Mouse (Mus musculus) cerebellum, postnatal 4 days (tissue): ENCODE measurements around the gene Ess2.
"Not testable (repeated sequence)": the region's sequence is repeated elsewhere in the genome, so short reads cannot be mapped to it uniquely, and the experiment has no call there.

Experiments
- DNase-seq, 2 experiments: peaks; one replicate each; pipeline ENCODE4 v3.0.0; 2022; ENCODE audit warnings: low spot score in 2 of 2, mixed read lengths in 1 of 2

The Ess2 gene

DNA sequence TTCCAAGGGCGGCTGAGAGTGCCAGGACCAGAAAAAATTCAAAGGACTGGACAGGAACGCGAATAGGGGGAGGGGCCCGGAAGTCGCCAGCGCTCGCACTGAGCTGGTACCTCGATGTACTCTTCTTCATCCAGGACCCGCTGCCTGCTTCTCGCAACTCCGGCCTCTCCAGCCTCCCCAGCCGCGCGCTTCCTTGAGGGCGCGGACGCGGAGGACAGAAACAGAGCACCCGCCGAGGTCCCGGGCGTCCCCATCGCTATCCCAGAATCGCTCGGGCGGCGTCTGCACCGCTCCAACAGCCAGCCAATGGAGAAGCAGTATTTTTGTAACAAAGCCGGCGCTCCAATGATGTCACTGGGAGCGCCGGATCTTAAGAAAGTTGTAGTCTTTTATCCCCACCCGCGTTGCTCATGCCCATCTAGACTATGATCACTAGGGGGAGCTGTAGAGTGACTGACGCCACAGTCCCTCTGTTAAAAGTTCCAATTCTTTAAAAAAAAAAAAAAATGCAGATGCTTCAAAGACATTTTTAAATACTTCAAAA is at the start of gene Ess2:
Gene Ess2, minus strand, starts transcription at position 297 of the 544 bp plus-strand sequence.
- peak; percentile 68 to 82 for DNase-seq

DNA sequence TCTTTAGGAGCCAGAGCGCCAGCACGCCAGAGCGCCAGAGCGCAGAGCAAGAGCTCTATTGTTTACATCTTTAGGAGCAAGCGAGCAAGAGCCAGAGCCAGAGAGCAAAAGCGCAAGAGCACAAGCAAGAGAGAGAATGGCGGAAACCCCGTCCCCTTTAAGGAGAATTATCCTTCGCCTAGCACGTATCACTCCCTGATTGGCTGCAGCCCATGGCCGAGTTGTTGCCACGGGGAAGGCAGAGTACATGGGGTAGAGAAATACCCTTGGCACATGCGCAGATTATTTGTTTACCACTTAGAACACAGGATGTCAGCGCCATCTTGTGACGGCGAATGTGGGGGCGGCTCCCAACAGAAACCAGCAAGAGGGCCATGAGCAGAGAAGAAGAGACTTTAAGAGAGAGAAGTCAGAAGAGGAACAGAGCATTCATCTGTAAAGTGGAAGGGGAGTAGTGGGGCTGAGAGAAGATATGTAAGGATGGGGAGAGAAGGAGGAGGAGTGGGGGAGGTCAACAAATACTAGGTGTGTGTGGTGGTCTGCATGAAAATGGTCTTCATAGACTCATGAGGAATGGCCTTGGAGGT is 45.0 kb upstream of the Ess2 start:
- not testable (repeated sequence) for DNase-seq

DNA sequence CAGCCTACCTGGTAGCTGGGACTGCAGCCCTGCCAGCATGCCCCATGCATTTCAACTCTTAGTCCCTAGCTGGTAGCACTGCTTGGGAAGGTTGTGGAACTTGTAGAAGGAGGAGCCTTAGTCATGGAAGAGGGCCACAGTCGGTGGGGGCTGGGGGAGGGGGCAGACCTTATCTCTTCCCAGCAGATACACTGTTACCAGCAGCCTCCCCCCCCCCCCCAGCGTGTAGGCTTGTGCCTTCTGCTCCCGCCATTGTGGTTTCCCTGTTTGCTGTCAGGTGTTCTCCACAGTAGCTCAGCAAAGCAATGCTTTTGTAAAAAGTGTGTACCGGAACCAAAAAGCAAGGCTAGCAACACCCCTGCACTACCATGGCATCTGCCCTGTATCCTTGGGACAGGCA is 40.5 kb upstream of the Ess2 start:
- no peak for DNase-seq

DNA sequence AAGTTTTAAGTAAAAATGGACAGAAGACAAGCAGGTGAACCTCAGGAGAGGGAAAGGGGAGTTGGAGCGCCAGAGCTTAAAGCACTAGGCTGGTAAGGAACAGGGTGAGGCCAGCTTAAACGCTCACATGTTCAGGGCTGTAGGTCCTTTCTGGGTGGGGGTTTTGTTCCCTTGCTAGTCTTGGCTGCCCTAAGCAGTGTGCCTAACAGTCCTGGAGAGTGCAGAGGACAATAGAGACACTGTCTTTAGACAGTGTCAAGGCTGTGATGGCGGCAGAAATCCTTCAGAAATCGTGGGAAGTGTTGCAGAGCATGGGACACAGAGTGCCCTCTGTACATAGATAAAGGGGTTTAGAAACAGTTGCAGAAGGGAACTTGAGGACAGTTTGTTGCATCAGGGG is 38.9 kb upstream of the Ess2 start:
- DNase-seq: no peak

DNA sequence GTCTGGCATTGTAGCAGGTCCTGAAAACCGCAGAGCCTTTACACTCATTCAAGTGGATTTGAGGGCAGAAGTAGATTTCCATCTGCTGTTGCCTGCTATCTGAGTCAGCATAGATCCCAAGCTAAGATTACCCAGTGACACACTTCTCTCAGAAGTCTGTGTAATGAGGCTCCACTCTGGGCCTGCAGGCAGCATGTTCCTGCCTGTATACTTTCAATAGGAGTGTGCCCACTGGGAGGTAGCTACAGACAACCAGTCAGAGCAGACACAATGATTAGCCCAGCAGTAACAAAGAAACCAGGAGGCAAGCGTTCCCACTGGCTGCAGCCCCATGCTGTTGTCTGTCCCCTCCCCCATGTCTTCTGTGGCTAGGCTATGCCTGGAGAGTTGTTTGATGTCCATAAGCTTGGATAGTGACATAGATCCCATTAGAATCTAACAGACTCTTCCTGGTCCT is 38.3 kb upstream of the Ess2 start:
- DNase-seq: no peak

DNA sequence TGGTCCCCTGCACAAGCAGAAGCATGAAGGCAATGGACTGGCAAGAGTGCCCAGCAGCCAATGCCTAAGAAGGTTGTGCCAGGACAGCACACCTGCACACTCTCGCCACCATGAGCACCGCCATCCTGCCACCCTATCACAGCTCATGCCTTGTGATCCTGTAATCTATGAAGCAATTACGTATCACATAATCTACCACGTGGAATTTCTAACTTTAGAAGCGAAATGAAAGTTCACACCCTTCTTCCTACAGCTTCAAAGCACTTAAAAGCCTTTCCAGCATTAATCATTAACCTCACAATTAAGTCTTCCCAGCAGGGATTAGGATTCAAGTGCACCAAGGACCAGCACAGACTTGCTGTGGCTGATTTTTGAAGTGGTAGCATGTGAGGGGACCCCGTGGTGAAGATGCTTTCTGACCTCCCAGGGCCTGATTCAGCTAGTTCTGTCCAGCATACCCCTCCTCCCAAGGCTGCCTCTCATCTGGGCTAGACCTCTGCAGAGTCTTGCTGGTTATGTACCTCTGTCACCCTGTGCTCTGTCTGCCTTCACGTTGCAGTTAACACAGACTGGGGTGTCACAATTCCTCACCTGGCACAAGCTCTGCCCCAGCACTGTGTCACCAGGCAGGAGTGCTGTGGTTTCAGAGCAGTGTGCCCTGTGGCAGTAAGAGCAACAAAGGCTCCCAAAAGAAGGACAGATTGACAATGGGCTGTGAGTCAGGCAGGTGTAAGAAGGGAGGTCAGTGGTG is 34.1 kb upstream of the Ess2 start:
- DNase-seq: no peak

DNA sequence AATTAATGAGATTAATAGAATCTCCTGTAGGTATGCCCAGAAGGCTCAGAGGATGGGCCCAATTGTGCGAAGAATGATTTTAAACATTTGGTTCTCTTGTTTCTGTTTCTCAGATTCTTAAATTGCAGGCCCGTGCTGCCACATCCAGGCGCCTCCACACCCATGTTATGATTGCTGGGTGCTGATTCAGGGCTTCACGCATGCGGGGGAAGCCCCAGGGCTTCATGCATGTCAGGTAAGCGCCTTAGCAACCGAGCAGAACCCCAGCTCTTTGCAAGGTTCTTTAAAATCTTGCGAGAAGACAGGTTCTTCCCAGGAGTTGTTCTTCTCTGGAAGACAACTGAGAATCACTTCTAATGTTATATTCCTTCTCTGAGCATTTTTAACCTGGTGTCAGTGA is 32.3 kb upstream of the Ess2 start:
- no peak for DNase-seq

DNA sequence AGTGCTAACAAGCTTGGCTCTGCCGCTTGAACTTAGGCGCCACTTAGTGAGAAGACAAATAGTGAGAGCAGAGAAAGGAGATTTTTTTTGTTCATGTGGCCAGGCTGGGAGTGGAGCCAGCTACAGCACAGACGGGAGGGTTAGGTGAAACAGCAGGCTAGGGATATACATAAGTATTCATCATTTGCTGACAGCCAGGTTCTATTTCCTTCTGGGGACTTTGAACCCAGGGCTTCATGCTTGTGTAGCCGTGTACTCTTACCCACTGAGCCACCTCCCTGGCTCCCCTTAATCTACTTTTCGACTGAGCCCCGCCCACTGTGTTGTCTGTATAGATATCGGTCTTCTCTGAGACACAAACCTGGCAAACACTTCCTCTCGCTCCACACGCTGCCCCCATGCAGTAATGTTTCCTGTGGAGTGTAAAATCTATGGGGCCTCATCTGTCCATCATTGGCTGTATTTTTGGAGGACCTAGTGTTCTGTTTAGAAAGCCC is 28.2 kb upstream of the Ess2 start:
- DNase-seq: no peak

DNA sequence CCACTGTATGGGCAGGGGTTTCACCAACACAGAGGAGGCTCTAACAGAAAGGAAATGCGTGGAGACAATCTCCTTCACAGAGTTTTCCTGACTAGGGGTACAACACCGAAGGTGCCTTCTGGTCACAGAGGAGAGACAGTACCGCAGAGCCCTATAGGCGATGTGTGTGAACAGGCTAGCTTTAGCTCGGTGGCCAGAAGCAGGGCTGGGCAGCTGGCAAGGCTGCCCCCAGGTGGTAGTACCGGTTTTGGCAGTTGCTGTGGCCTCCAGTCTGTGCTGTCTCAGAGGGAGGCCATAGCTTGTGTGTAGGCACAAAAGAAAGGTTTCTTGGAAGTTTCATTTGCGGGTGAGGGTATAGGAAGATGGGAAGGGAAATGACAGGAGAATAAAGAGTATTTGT is 27.7 kb upstream of the Ess2 start:
- DNase-seq: peak in 1 of 2 experiments; percentile 68

DNA sequence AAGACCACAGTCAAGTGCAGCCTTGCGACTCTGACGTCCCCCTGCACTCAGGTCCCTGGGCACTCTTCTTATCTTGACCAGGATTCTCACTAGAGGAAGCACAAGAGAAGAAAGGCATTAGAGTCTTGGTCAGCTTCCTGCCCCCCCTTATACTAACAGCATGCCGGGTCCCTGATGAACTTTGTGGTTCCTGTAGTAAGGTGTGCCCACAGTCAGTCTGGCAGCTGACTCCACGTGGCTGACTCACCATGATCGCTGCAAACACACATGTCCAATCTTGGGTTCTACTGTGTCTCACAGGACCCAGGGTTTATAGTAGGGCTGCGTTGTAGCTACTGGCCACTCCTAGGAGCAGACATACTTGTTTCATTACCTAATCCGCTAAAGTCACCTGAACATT is 27.0 kb upstream of the Ess2 start:
- no peak for DNase-seq

DNA sequence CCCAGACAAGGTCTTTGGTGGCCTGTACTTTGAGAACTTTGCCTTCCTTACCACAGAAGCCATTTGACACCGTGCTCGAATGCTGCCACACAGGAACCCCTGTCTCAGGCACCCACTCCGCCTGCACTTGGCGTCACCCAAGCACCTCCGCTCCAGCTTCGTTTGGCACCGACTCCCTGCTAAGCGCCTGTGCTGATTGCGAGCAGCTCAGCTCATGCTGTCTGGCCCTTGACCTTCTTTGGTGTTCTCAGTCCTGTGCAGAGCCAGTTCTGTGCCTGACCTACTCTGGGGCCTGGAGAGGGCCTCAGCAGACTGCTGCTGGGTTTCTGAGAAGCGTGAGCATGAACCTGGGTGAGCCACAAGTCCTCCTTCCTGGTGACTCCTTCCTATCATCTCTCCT is 25.6 kb upstream of the Ess2 start:
- no peak for DNase-seq

DNA sequence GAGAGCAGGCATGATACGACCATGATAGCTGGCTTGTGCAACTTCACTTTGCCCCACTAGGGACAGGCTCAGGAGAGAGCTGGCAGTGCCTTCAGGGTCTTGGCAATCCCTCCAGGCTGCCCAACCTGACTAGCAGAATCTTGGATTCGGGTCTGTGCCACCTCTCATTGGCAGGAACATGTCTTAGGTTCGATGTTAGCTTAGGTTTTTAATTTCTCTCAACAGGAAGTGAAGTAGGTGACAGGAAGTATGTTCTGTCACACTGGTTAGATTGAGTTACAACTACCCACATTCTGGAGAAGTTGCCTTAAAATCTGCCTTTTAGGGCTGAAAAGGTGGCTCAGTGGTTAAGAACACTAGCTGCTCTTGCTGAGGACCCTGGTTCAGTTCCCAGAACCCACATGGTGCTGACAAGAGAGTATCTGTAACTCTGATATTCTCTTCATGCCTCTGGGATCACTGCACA is 23.3 kb upstream of the Ess2 start:
- DNase-seq: no peak

DNA sequence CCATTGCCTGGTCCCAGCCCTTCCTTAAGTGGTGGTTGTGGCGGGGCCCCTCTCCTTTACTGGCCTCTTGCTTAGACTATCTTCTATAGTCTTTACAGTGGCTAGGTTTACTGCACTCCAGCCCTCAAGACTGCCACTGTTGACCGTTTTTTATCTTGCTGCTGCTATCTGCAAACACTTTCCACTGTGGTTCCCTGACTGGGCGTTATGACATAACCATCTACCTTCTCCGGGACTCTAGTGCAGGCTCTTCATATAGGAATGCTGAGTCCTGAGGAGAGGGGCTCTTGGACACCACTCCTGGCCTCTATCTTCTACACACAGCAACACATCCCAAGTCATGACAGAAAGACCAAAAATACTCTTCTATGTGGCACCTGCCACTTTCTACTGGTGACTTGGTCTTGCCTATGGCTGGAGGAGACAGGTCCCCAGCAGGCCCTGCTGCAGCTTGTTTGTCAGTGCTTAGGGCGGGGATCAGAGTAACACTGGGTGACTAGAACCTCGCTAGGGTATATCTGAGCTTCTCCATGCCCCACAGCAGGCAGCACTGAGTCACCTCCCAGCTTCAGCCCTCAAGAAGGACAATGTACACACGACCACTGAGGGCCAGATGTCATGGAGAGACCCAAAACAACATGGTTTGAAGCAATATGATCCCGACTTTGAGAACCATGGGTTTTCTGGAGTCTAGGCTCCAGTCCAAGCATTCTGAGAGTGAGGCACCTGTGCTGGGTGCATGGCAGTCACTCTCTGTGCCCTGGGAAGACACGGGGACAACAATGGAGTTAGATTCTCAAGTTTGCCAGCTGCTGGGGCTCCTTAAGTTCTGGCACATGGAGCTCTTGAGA is 22.7 kb upstream of the Ess2 start:
- DNase-seq: no peak

DNA sequence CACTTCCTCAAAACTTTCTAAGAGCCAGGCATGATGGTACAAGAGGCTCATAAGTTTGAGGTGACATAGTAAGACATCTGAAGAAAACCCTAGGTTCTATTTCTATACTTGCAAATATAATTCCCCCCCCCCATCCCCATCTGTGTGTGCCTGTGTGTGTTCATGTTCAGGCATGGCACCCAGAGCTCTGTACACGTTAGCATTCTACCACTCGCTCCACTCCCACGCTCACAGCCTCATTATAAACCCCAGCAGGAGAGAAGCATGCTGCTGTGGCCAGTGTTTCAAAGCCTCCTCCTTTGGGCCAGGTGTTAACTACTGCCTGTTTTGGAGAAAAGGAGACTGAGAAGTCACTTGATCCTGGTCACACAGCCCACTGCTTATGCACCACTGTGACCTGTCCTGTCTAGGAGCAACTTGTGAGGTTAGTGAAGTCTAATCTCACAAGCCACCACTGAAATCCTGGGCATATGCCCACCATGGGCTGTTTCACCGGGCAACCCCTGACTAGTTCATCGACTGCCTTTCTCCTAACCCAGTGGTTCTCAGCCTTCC is 20.8 kb upstream of the Ess2 start:
- DNase-seq: no peak

DNA sequence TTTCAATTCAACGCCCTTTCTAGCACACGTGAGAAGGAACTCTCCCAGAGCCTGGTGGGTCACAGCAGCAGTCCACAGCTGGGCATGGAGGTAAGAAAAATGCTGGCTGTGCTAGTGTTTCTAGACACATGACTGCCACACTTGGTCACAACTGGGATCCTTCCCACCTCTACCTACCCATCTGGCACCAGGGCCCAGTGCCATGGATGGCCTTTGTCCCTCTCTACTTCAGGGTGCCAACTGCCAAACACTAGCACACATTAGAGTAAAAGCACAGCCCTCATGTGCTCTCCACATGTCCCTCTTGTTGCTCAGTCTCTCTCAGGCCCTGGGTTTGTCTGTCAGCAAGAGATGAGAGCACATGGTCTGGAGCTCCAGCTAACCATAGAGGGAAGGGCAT is 18.5 kb upstream of the Ess2 start:
- DNase-seq: no peak

DNA sequence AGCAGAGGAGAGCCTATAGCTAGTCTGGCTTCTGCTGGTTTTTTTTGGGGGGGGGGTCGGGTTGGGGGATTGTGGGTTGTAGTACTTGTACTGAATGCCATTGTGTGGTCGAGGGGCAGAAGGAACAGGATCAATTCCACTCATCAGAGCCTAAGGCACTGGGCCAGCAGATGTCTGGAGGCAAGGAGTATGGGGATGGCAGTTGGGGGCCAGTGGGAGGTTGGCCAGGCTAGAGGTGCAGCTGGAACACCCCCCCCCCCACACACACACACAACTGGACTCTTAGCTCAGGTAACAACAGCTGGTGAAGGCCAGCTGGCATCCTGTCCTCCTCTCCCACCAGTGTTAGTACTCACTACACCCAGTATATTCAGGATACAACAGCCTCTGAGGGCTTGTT is 18.1 kb upstream of the Ess2 start:
- DNase-seq: no peak

DNA sequence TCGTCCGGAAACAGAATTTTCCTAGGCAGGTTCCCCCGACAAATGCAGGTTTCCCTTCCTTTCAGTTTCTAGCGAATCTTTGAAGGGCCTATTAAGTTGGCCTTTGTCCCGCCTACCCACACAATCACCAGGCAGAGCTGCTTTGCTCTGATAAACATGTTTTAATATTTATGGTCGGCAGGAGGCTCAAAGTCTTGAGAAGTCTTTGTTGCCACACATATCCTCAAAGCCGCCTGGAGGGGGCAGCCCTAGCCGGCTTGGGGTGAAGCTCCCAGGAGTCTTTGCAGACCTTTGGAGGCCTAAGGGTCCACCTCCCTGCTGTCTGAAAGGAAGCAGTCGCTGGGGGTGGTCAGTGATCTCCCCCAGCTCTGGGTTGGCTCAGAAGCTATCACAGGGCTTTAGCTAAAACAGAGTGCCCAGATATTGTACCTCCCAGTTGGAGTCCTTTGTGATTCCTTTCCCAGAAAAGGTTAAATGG is 17.5 kb upstream of the Ess2 start:
- peak in 1 of 2 experiments; percentile 69 for DNase-seq

DNA sequence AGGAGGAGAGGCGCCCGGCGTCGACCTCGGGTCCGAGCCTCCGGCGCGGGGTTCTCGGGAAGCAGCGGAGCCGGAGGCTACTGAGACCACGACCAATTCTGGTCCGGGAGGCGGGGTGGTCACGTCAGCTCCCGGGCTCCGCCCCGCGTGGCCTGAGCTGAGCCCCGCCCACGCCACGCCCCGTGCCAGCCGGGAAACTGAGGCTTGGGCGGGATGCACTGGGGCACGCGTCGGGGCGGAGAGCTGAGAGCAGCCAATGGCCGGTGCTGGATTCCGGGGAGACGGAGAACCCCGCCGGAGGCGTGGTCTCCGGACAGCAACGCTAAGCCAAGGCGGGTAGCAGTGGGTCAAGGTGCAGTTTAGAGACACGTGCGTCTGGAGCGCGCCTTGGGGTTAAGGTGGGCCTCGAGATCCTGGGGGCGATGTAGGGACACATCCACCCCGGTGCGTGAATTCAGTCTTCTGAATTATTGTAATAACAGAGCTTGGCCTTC is 17.0 kb upstream of the Ess2 start, which contains the start of gene Slc25a1:
Gene Slc25a1, minus strand, starts transcription at position 133 of the 494 bp plus-strand sequence.
- DNase-seq: peak; percentile 52 to 71

DNA sequence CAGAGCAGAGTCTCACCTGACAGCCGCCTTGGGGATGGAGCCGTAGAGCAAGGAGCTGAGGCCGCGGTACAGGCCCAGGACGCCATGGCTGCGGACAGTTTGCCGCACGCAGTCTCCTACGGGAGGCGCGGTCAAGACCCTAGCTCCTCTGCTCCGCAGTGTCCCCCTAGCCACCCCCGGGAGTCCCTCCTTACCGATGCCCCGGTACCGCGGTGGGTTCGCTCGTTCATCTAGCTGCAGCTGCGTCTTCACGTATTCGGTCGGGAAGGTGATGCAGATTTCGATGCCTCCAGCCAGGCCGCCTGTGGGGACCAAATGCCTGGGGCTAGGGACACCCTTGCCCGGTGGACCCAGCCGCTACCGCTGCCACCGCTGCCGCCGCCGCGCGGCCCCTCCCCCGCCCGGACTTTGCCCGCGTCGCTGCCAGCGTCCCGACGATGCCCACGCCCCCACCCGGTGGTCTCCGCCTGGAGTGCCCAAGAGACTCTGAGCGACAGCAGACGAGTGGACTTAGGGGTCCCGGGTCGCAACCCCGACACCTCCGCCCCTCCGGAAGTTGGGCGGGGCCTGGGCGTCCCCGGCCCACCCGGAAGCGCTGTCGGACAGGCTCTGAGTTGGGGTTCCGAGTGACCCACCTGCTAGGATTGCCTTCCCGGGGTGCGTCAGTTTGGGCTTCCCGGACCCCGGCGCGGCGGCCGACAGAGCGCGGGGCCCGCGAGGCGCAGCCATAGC is 16.4 kb upstream of the Ess2 start:
- DNase-seq: peak in 1 of 2 experiments; percentile 49

DNA sequence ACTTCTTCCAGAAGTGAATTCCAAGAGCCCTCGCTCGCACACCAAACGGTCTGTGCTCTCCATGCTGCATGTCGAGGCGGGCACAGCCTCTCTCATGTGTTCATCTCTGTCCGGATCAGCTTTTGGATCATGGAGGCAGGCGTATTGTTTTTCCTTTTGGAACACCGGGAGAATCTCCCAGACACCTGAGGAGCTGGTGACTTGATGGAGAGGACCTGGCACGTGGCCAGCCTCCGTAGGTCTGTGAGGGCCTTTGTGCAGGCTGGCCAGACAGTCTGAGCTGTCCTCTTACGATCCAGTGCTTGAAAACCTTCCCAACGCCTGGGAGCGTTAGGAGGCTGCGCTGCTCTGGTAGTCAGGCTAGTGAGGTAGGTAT is 11.0 kb upstream of the Ess2 start:
- peak in 1 of 2 experiments; percentile 47 for DNase-seq
